Mouse (Mus musculus): ENCODE measurements around the gene Cdon.

GRCm38 (mm10) chr9:35529796-35530195, 108.9 kb downstream of the Cdon start:
- no peak for TF ChIP-seq CTCF (IDR thresholded peaks at IDR 0.05; ENCODE audit: low read depth, low read length)
- no peak for TF ChIP-seq TAL1 (conservative IDR thresholded peaks at IDR 0.05; ENCODE audit: low read depth, low read length)

Data from G1E (cell line).